Mouse (Mus musculus): ENCODE results near the gene Prepl.

GRCm38 (mm10) chr17:85058276-85058675, 31.8 kb downstream of the Prepl start:
- no peak for TF ChIP-seq CTCF (IDR thresholded peaks at IDR 0.05; ENCODE audit: low read depth)
- no peak for TF ChIP-seq EP300 (IDR thresholded peaks at IDR 0.05; ENCODE audit: low read depth)

Data from liver, postnatal 0 days (tissue).